Mouse (Mus musculus) midbrain, embryonic 13.5 days (tissue): ENCODE results near the gene 1190002N15Rik. TPM values are rescaled to one million over a fixed set of nuclear protein-coding genes. Genes with fewer than 3 reads are reported as not detected.
A peak's percentile ranks its signal among the peaks of the same experiment; 100 is the strongest.

ENCODE experiments used
- ATAC-seq: fragments of 200-750 bp; cut with Nextera tagmentation; 2 replicates; pipeline ENCODE4 v1.8.0; 2017; ENCODE audit warnings: mild to moderate bottlenecking, moderate TSS enrichment, moderate library complexity
- H3K27ac ChIP-seq: fragments of 300-500 bp; sonication (generic); 2 replicates; pipeline ENCODE4 v1.5.1; 2015; ENCODE audit warnings: inconsistent platforms, mild to moderate bottlenecking, moderate library complexity
- H3K27me3 ChIP-seq: fragments of 300-500 bp; sonication (generic); 2 replicates; pipeline ENCODE4 v1.6.1; 2015; ENCODE audit warnings: mild to moderate bottlenecking, inconsistent platforms
- H3K36me3 ChIP-seq: fragments of 300-500 bp; sonication (generic); 2 replicates; pipeline ENCODE4 v1.6.1; 2015; ENCODE audit warnings: mild to moderate bottlenecking, inconsistent platforms
- H3K4me1 ChIP-seq: fragments of 300-500 bp; sonication (generic); replicated peaks from 2 replicates; pipeline ENCODE4 v1.6.1; 2015; ENCODE audit warnings: inconsistent platforms
- H3K4me2 ChIP-seq: fragments of 300-500 bp; sonication (generic); replicated peaks from 2 replicates; pipeline ENCODE4 v1.6.1; 2015; ENCODE audit warnings: moderate library complexity, mild to moderate bottlenecking, inconsistent platforms
- H3K4me3 ChIP-seq: fragments of 300-500 bp; sonication (generic); replicated peaks from 2 replicates; pipeline ENCODE4 v1.5.1; 2015; ENCODE audit warnings: mild to moderate bottlenecking, inconsistent platforms
- H3K9ac ChIP-seq: fragments of 300-500 bp; sonication (generic); replicated peaks from 2 replicates; pipeline ENCODE4 v1.6.1; 2015; ENCODE audit warnings: mild to moderate bottlenecking, inconsistent platforms
- H3K9me3 ChIP-seq: fragments of 300-500 bp; sonication (generic); 2 replicates; pipeline ENCODE4 v1.6.1; 2016; ENCODE audit warnings: mild to moderate bottlenecking, inconsistent platforms
- WGBS: fragments of 180-500 bp; shearing (Covaris S2); methylation state at CpG from one replicate; pipeline ENCODE4 v1.1.7; 2015; 5-methylcytosine and 5-hydroxymethylcytosine counted together
- polyA plus RNA-seq: library from polyadenylated mRNA; unstranded; fragments of >200 nt; fragmentation: Nextera tagmentation; extraction: Ambion mirVana; gene quantifications from 2 replicates; pipeline ENCODE4 v1.2.1, GENCODE M21; 2015

Gene 1190002N15Rik
- polyA plus RNA-seq, 1 experiment from 2014 or later: 5.9 TPM

DNA sequence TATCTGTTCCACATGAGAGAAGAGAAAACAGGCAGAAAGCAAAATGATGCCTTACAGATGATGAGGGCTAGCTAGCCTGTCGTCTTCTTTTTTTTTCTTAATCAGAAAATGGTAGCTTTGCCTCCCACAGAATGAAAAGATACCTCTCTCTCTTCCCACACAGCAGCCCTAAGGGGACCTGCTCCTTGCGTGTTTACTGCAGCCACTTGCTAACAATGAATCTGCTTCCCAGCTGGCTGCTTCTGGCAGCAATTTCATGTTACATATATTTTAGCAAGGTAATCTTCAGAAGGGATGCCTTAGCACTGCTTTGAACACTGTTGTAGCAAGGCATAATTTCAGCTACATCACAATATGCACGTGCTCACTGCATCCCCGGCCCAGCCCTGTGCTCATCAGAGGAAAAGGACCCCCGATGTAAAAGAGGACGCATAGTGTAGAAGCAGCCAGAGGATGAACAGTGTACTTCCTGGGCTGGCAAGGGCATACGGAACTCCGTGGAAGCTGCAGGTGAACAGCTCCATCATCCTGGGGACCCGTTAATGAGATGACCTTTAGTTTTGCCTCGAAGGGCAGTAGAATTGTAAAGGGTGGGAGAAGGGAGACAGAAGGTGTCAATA lies 64.8 kb downstream of the 1190002N15Rik start:
- H3K36me3 ChIP-seq: no peaks in the 10 kb centered on the region
- peak overlapping the region; percentile 25; the same call in 1 of the 2 replicates for H3K27ac ChIP-seq
- no peak overlapping the region for H3K4me3 ChIP-seq
- 75% methylated on average over 10 of the region's 10 CpGs for WGBS
- ATAC-seq: peak; percentile 60
- no peak overlapping the region for H3K9ac ChIP-seq
- 0 out of 2 replicates have a peak, but pooled peaks cover 2% of the 10 kb centered on the region for H3K4me1 ChIP-seq
- no peak overlapping the region; the same call in 1 of the 2 replicates for H3K4me2 ChIP-seq
- no peaks in the 10 kb centered on the region for H3K27me3 ChIP-seq
- no peaks in the 10 kb centered on the region for H3K9me3 ChIP-seq

DNA sequence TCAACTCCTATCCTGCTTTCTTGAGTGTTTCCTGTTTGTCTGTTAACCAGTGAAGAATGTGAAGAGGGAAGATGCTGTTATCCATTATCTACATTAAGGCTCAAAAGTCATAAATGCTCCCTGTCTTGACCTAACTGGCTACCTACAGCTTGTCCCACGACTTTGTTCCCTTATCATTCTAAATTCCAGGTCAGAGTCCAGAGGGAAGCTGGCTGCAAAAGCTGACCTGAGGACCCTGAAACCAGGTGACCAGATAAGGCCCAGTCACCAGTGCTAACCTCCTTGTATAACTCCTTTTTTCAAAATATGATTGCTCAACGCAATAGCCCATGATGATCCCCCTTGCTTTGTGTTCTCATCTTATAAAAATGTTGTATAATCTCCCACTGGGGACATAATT lies 66.4 kb downstream of the 1190002N15Rik start:
- H3K27me3 ChIP-seq: no peaks in the 10 kb centered on the region
- no peaks in the 10 kb centered on the region for H3K36me3 ChIP-seq
- ATAC-seq: no peak
- H3K27ac ChIP-seq: no peak overlapping the region
- no peaks in the 10 kb centered on the region for H3K9me3 ChIP-seq
- H3K9ac ChIP-seq: no peak overlapping the region
- no peak overlapping the region for H3K4me3 ChIP-seq
- 0 out of 2 replicates have a peak, but pooled peaks cover 2% of the 10 kb centered on the region for H3K4me1 ChIP-seq
- WGBS: 73% methylated on average over 2 of the region's 2 CpGs
- H3K4me2 ChIP-seq: no peak overlapping the region

Other genes with a start within 250 kb of the 1190002N15Rik start
- 5.6 and 6.1 TPM in 2 replicates for gene Slc9a9, start 131.8 kb upstream of the 1190002N15Rik start, polyA plus RNA-seq